Mouse (Mus musculus): Measurements from ENCODE around the gene Cyp51. TPM values are rescaled to one million over a fixed set of nuclear protein-coding genes. Genes with fewer than 3 reads are reported as not detected.
"Not testable (repeated sequence)": the region's sequence is repeated elsewhere in the genome, so short reads cannot be mapped to it uniquely, and the experiment has no call there.

Cyp51 gene
- 70.0 and 97.2 TPM in 2 replicates for total RNA-seq (2012; rRNA removed)

DNA sequence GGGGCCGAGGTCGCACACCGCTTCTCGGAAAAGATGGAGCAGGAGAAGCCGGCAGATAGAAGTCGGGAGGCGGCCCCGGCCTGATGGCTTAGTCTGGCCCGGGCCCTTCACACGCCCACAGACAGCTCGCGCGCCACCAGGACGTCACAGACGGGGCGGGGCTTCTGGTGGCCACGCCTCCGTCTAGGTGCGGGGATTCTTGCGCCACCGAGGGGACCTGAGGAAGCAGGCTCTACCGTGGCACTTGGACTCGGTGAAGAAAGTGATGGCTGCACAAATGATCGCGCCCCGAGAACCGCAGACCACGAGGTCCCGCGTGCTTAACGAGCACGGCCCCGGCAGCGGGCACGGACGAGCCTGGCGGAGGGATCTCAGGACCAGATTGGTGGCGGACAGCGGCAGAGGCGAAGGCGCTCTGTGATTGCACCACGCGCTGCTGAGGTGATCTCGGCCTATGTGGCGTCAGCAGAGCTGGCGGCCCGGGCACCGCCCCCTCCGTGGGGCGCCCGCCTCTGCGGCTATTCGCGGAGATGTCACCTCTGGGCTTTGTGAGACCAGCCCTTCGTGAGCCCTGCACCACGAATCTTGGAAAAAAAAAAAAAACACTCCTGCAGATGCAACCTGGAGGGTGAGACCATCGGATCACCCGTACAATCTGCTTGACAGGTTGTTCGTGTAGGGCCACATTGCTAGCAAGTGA is at the start of gene Cyp51:
Cyp51 (minus strand) TSS at position 406 of the 700 bp plus-strand sequence.
- no peaks in the 10 kb centered on the region for H3K9me3 ChIP-seq (ENCODE audit: control insufficient read depth, insufficient read depth, low read depth, low read length)
- TF ChIP-seq MAFK (IDR thresholded peaks at IDR 0.05; ENCODE audit: insufficient read depth, low read depth, low read length): no peak
- 0 out of 2 replicates have a peak, but pooled peaks have one; percentile 15 for TF ChIP-seq HCFC1 (IDR thresholded peaks at IDR 0.05; ENCODE audit: borderline replicate concordance, insufficient read depth, low read length)
- peak; percentile 76; the same call in 1 of the 2 replicates for TF ChIP-seq ZNF384 (IDR thresholded peaks at IDR 0.05; ENCODE audit: low read depth, low read length)
- peak within 1 kb of the TSS; percentile 83 for H3K9ac ChIP-seq (ENCODE audit: insufficient read depth, low read depth, low read length, poor library complexity, severe bottlenecking)
- H3K4me3 ChIP-seq (ENCODE audit: insufficient read depth in 1 of 2, low read depth in 1 of 2, low read length in 2 of 2, poor library complexity in 1 of 2, severe bottlenecking in 1 of 2): peak within 1 kb of the TSS; percentile 90 to 94
- peaks cover 2 to 3% of the 10 kb centered on the region in 2 experiments; a peak in 2 of 4 replicates for H3K4me1 ChIP-seq (ENCODE audit: control insufficient read depth in 2 of 2, insufficient read depth in 2 of 2, low read length in 2 of 2, poor library complexity in 1 of 2)
- peak; percentile 79 for DNase-seq (ENCODE audit: low read depth, low spot score)
- in situ Hi-C loops (cut with MboI; ENCODE audit: low sequenced_read_pairs in 2 of 2, unreplicated experiment in 2 of 2): no loop called here
- H3K36me3 ChIP-seq (ENCODE audit: control insufficient read depth, insufficient read depth, low read length, poor library complexity, severe bottlenecking): peaks cover 11% of the 10 kb centered on the region
- peak within 1 kb of the TSS; percentile 86 for H3K27ac ChIP-seq (ENCODE audit: insufficient read depth, low read depth, low read length, poor library complexity, severe bottlenecking)

- no peak for TF ChIP-seq HCFC1 (IDR thresholded peaks at IDR 0.05; ENCODE audit: borderline replicate concordance, insufficient read depth, low read length)
- no peak for TF ChIP-seq CHD2 (IDR thresholded peaks at IDR 0.05; ENCODE audit: low read depth, low read length)
- TF ChIP-seq ZC3H11A (IDR thresholded peaks at IDR 0.05; ENCODE audit: borderline replicate concordance, low read depth, low read length): no peak
- TF ChIP-seq MAFK (IDR thresholded peaks at IDR 0.05; ENCODE audit: insufficient read depth, low read depth, low read length): no peak
- no peak for TF ChIP-seq ZNF384 (IDR thresholded peaks at IDR 0.05; ENCODE audit: low read depth, low read length)
- no peak overlapping the region for H3K9ac ChIP-seq (ENCODE audit: insufficient read depth, low read depth, low read length, poor library complexity, severe bottlenecking)
- no peaks in the 10 kb centered on the region for H3K4me1 ChIP-seq (ENCODE audit: control insufficient read depth in 2 of 2, insufficient read depth in 2 of 2, low read length in 2 of 2, poor library complexity in 1 of 2)
- in situ Hi-C loops (cut with MboI; ENCODE audit: low sequenced_read_pairs in 2 of 2, unreplicated experiment in 2 of 2): no loop called here
- no peak overlapping the region for H3K27ac ChIP-seq (ENCODE audit: insufficient read depth, low read depth, low read length, poor library complexity, severe bottlenecking)
- no peaks in the 10 kb centered on the region for H3K36me3 ChIP-seq (ENCODE audit: control insufficient read depth, insufficient read depth, low read length, poor library complexity, severe bottlenecking)
- DNase-seq (ENCODE audit: low read depth, low spot score): no peak
- no peaks in the 10 kb centered on the region for H3K9me3 ChIP-seq (ENCODE audit: control insufficient read depth, insufficient read depth, low read depth, low read length)
- no peak overlapping the region for H3K4me3 ChIP-seq (ENCODE audit: insufficient read depth in 1 of 2, low read depth in 1 of 2, low read length in 2 of 2, poor library complexity in 1 of 2, severe bottlenecking in 1 of 2)
Measured at GRCm38 (mm10) chr5:4112570-4113098, 8.1 kb upstream of the Cyp51 start.

GRCm38 (mm10) chr5:4107056-4107455 is 2.5 kb upstream of the Cyp51 start:
- H3K27ac ChIP-seq (ENCODE audit: insufficient read depth, low read depth, low read length, poor library complexity, severe bottlenecking); H3K9ac ChIP-seq (ENCODE audit: insufficient read depth, low read depth, low read length, poor library complexity, severe bottlenecking); H3K4me3 ChIP-seq (ENCODE audit: insufficient read depth in 1 of 2, low read depth in 1 of 2, low read length in 2 of 2, poor library complexity in 1 of 2, severe bottlenecking in 1 of 2); H3K36me3 ChIP-seq (ENCODE audit: control insufficient read depth, insufficient read depth, low read length, poor library complexity, severe bottlenecking); H3K9me3 ChIP-seq (ENCODE audit: control insufficient read depth, insufficient read depth, low read depth, low read length); H3K4me1 ChIP-seq (ENCODE audit: control insufficient read depth in 2 of 2, insufficient read depth in 2 of 2, low read length in 2 of 2, poor library complexity in 1 of 2); in situ Hi-C loops (cut with MboI; ENCODE audit: low sequenced_read_pairs in 2 of 2, unreplicated experiment in 2 of 2): not testable (repeated sequence)
- DNase-seq (ENCODE audit: low read depth, low spot score): peak; percentile 20

- Histone ChIP-seq H3K4me1 (ENCODE audit: control insufficient read depth in 2 of 2, insufficient read depth in 2 of 2, low read length in 2 of 2, poor library complexity in 1 of 2) (peaks cover 2 to 3% of the 10 kb centered on the region in 2 experiments; a peak in 2 of 4 replicates), H3K36me3 (ENCODE audit: control insufficient read depth, insufficient read depth, low read length, poor library complexity, severe bottlenecking) (peaks cover 5% of the 10 kb centered on the region; the same call in 1 of the 2 replicates), H3K27ac (ENCODE audit: insufficient read depth, low read depth, low read length, poor library complexity, severe bottlenecking) (no peak overlapping the region), H3K9me3 (ENCODE audit: control insufficient read depth, insufficient read depth, low read depth, low read length) (no peaks in the 10 kb centered on the region), H3K4me3 (ENCODE audit: insufficient read depth in 1 of 2, low read depth in 1 of 2, low read length in 2 of 2, poor library complexity in 1 of 2, severe bottlenecking in 1 of 2) (no peak overlapping the region), H3K9ac (ENCODE audit: insufficient read depth, low read depth, low read length, poor library complexity, severe bottlenecking) (no peak overlapping the region)
- in situ Hi-C loops (cut with MboI; ENCODE audit: low sequenced_read_pairs in 2 of 2, unreplicated experiment in 2 of 2): no loop called here
- no peak for DNase-seq (ENCODE audit: low read depth, low spot score)
- no peak for TF ChIP-seq MAFK (IDR thresholded peaks at IDR 0.05; ENCODE audit: insufficient read depth, low read depth, low read length)
- TF ChIP-seq CHD2 (IDR thresholded peaks at IDR 0.05; ENCODE audit: low read depth, low read length): no peak
- no peak for TF ChIP-seq HCFC1 (IDR thresholded peaks at IDR 0.05; ENCODE audit: borderline replicate concordance, insufficient read depth, low read length)
- TF ChIP-seq ZNF384 (IDR thresholded peaks at IDR 0.05; ENCODE audit: low read depth, low read length): no peak
- no peak for TF ChIP-seq ZC3H11A (IDR thresholded peaks at IDR 0.05; ENCODE audit: borderline replicate concordance, low read depth, low read length)
Measured at GRCm38 (mm10) chr5:4105651-4106186, 1.2 kb upstream of the Cyp51 start.

Data from ES-E14 (cell line).